Mouse (Mus musculus) intestine, embryonic 14.5 days (tissue): ENCODE measurements around the gene Abcg4. TPM values are rescaled to one million over a fixed set of nuclear protein-coding genes. Genes with fewer than 3 reads are reported as not detected.
A peak's percentile ranks its signal among the peaks of the same experiment; 100 is the strongest.

Experiments used
- ATAC-seq: fragments of 200-750 bp; cut with Nextera tagmentation; replicated peaks from 2 replicates; pipeline ENCODE4 v1.8.0; 2017; ENCODE audit warnings: low read depth, moderate number of reproducible peaks, moderate TSS enrichment, moderate library complexity; ENCODE audit not compliant: low FRiP score, low TSS enrichment
- DNase-seq: peaks from one replicate; pipeline ENCODE4 v3.0.0-alpha.2; 2018; ENCODE audit warnings: low spot score
- H3K27ac ChIP-seq: fragments of 300-500 bp; sonication (generic); 2 replicates; pipeline ENCODE4 v1.5.1; 2014; ENCODE audit warnings: low read depth, mild to moderate bottlenecking, control low read depth
- H3K27me3 ChIP-seq: fragments of 300-500 bp; sonication (generic); replicated peaks from 2 replicates; pipeline ENCODE4 v1.6.1; 2014; ENCODE audit warnings: low read length, control low read depth; ENCODE audit not compliant: control insufficient read depth, insufficient read depth
- H3K36me3 ChIP-seq: fragments of 300-500 bp; sonication (generic); 2 replicates; pipeline ENCODE4 v1.6.1; 2014; ENCODE audit warnings: low read length, control low read depth; ENCODE audit not compliant: control insufficient read depth, insufficient read depth
- H3K4me1 ChIP-seq: fragments of 300-500 bp; sonication (generic); replicated peaks from 2 replicates; pipeline ENCODE4 v1.6.1; 2014; ENCODE audit warnings: low read length, control low read depth, mixed read lengths; ENCODE audit not compliant: control insufficient read depth, insufficient read depth
- H3K4me2 ChIP-seq: fragments of 300-500 bp; sonication (generic); 2 replicates; pipeline ENCODE4 v1.6.1; 2014; ENCODE audit warnings: low read length
- H3K4me3 ChIP-seq: fragments of 300-500 bp; sonication (generic); 2 replicates; pipeline ENCODE4 v1.5.1; 2014; ENCODE audit warnings: low read depth, low read length, control low read depth, mixed read lengths
- H3K9ac ChIP-seq: fragments of 300-500 bp; sonication (generic); 2 replicates; pipeline ENCODE4 v1.6.1; 2014; ENCODE audit warnings: mild to moderate bottlenecking, low read length
- H3K9me3 ChIP-seq: fragments of 300-500 bp; sonication (generic); 2 replicates; pipeline ENCODE4 v1.6.1; 2016; ENCODE audit warnings: low read length, control low read depth; ENCODE audit not compliant: control insufficient read depth
- WGBS: fragments of 180-500 bp; shearing (Covaris S2); extraction: QIAGEN DNeasy Blood & Tissue Kit; methylation state at CpG from one replicate; pipeline ENCODE4 v1.1.7; 2014; 5-methylcytosine and 5-hydroxymethylcytosine counted together
- polyA plus RNA-seq: library from polyadenylated mRNA; unstranded; fragments of >200 nt; fragmentation: Nextera tagmentation; extraction: Ambion mirVana; gene quantifications from 2 replicates; pipeline ENCODE4 v1.2.1, GENCODE M21; 2014

Abcg4 gene
- polyA plus RNA-seq, 1 experiment from 2014 or later: 3.6 TPM

DNA sequence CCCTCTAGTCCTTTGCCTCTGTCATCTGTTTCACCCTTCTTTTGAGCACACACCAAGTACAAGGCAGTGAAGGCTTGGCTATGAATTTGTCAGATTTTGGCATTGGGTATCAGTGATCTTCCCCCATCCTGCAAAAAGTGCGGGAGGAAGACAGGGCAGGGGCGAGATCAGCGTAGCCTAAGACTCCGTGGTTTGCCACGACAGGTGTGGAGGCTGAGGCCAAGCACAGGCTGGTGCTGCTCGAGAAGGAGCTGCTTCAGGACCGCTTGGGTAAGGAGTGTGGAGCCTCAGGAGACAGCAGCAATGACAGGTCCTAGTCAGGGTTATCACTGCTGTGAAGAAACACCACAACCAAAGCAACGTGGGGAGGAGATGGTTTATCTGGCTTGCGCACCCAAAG is 47.0 kb downstream of the Abcg4 start:
- 74% methylated on average over 9 of the region's 9 CpGs for WGBS
- H3K4me2 ChIP-seq: no peak overlapping the region
- 0 out of 2 replicates have a peak, but pooled peaks cover 3% of the 10 kb centered on the region for H3K4me1 ChIP-seq
- DNase-seq (no peak), ATAC-seq (no peak)
- H3K9ac ChIP-seq: no peak overlapping the region
- H3K9me3 ChIP-seq: no peaks in the 10 kb centered on the region
- no peaks in the 10 kb centered on the region for H3K27me3 ChIP-seq
- no peak overlapping the region for H3K27ac ChIP-seq
- H3K36me3 ChIP-seq: no peaks in the 10 kb centered on the region
- no peak overlapping the region for H3K4me3 ChIP-seq

DNA sequence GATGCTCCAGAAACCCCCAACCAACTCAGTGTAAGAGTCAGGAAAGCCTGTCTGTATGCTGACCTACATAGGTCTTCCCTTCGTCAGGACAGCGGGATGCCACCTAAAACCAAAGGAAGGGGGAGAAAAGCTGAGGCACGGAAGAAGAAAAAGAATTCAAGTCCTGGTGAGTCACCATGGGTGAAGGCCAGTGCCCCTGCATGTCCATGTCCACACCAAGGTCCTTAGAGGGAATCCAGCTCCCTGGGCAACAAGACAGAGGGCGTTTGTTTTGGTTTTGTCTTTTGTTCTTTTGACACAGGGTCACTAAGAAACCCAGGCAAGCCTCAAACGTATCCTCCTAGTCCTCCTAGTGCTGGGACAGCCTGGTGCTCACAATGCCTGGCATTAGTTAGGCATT is 47.5 kb downstream of the Abcg4 start:
- WGBS: 57% methylated on average over 5 of the region's 5 CpGs
- no peak for ATAC-seq

DNA sequence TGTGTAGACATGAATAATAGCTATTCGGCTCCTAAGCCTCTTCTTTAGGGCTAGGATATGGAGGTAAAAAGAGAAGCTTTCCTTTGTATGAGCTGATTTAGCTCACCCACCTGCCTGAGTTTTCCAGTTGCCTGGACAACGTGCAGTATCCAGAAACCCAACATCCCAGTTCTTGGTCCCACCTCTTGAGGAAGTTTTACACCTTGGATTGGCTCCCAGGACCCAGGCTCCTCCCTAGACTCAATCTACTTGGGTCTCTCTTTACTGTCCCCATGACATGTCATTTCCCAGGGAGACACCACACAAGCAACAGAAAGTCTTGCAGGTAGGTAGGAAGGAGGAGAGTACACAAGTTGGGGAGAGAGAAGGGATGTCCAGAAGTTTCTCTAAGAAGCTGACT is 48.0 kb downstream of the Abcg4 start, which contains the start of gene Ccdc153:
Gene Ccdc153, plus strand, starts transcription at position 278 of the 400 bp plus-strand sequence.
- 43% methylated on average over 2 of the region's 2 CpGs for WGBS
- Histone ChIP-seq H3K9ac (no peak within 1 kb of the TSS), H3K4me2 (no peak within 1 kb of the TSS), H3K4me1 (0 out of 2 replicates have a peak, but pooled peaks cover 3% of the 10 kb centered on the region), H3K9me3 (no peaks in the 10 kb centered on the region), H3K27me3 (no peaks in the 10 kb centered on the region), H3K27ac (no peak within 1 kb of the TSS), H3K36me3 (no peaks in the 10 kb centered on the region), H3K4me3 (no peak within 1 kb of the TSS)
- no peak for ATAC-seq
- DNase-seq: no peak

More for the DNA sequence above, 47.5 kb downstream of the Abcg4 start:
- Histone ChIP-seq H3K9me3 (no peaks in the 10 kb centered on the region), H3K4me2 (no peak overlapping the region), H3K9ac (no peak overlapping the region), H3K4me1 (0 out of 2 replicates have a peak, but pooled peaks cover 3% of the 10 kb centered on the region), H3K4me3 (no peak overlapping the region), H3K36me3 (no peaks in the 10 kb centered on the region), H3K27me3 (no peaks in the 10 kb centered on the region), H3K27ac (no peak overlapping the region)
- no peak for DNase-seq

DNA sequence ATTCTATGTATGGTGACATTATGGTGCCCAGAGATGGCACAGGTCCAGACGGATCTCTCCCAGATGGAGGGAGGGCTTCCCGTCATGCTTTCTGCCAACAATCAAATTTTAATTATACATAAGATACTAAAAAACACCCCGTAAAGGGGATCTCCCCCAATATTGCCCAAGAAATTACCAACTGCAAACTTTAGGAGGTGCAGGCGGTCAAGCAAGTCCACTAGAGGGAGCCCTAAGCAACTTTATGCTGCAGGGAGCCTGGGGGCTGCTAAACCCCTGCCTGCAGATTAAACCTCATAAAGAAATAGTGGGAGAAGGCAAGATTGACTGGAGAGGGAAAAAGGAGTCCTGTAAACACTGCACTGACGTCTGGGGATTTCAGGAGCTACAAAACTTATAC is 49.0 kb downstream of the Abcg4 start:
- H3K36me3 ChIP-seq: no peaks in the 10 kb centered on the region
- DNase-seq: peak; percentile 80

DNA sequence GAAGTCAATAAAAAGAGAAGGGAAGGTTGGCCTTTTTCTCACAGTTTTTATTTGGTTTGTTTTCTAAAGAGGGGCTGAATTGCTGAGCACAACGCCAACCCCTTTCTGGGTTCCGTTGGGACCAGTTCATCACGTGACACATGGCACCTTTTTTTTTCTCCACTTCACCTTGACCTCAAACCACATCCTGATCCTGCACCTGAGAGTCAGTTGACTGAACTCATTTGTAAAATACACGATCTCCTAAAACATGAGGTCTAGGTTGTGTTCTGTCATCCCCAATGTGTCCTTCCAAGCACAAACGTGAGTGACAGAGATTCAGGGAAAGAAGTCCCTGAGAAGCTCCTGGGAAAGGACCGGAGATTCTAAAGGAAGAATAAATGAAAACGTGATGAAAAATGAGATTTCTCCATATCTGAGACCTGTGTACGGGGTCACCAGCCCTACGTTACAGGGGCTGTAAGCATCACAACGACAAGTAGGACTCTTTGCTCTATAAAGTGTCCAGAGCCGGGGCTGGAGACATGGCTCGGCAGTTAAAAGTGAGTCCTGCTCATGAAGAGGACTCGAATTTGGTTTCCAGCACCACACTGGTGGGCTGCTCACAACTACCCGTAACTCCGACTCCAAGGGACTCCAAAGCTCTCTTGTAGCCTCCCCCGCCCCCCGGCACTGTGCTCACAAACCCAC is 49.8 kb downstream of the Abcg4 start:
- Histone ChIP-seq H3K36me3 (no peaks in the 10 kb centered on the region), H3K27ac (no peak overlapping the region), H3K4me1 (0 out of 2 replicates have a peak, but pooled peaks cover 3% of the 10 kb centered on the region), H3K9ac (no peak overlapping the region), H3K9me3 (no peaks in the 10 kb centered on the region), H3K27me3 (no peaks in the 10 kb centered on the region), H3K4me3 (no peak overlapping the region), H3K4me2 (no peak overlapping the region)
- DNase-seq: no peak
- 77% methylated on average over 17 of the region's 17 CpGs for WGBS
- no peak for ATAC-seq

More for the DNA sequence above, 49.0 kb downstream of the Abcg4 start:
- 0 out of 2 replicates have a peak, but pooled peaks cover 3% of the 10 kb centered on the region for H3K4me1 ChIP-seq
- H3K9me3 ChIP-seq: no peaks in the 10 kb centered on the region
- H3K27ac ChIP-seq: no peak overlapping the region
- ATAC-seq: 0 out of 2 replicates have a peak, but pooled peaks have one; percentile 20
- H3K9ac ChIP-seq: no peak overlapping the region
- no peaks in the 10 kb centered on the region for H3K27me3 ChIP-seq
- WGBS: 11% methylated on average over 5 of the region's 5 CpGs
- no peak overlapping the region for H3K4me2 ChIP-seq
- H3K4me3 ChIP-seq: no peak overlapping the region

DNA sequence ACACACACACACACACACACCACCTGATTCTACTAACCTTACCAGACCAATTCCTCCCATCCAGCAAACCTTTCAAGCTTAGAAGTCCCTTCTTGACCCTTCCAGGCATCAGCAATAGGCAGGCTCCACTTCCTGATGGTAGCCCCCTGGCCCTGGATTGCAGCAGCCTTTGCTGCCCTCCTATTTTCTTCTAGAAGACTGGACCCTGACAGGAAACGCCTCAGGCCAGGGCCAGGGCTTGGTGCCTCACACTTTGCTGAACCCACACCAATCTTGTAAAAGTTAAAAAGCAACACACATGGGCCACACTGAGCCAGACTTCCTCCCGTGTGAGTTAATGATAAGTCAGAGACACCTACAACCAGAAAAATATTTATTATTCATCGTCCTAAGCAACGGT is 51.3 kb downstream of the Abcg4 start:
- ATAC-seq (no peak), DNase-seq (no peak)
- Histone ChIP-seq H3K4me3 (no peak overlapping the region), H3K36me3 (no peaks in the 10 kb centered on the region), H3K4me2 (no peak overlapping the region), H3K9me3 (no peaks in the 10 kb centered on the region), H3K4me1 (peaks cover 7% of the 10 kb centered on the region), H3K27me3 (no peaks in the 10 kb centered on the region), H3K9ac (no peak overlapping the region), H3K27ac (no peak overlapping the region)
- WGBS: 71% methylated on average over 4 of the region's 4 CpGs

DNA sequence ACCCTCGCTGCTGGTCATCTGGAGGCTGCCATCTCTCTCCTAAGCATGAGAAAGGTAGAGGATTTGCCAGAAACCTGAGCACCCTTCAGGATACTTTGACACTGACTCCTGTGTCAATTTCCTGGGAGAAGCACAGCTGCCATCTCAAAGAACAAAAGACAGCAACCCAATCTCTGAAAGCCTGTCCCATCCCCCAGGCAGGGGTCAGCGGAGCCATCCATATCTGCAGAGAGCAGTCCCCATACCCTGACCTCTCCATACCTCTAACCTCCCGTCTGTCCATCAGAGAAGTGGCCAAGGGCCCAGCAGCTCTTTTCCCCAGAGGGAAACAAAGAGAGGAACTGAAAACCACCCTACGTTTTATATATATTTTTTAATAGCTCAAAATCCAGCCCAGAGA is 51.8 kb downstream of the Abcg4 start:
- Histone ChIP-seq H3K27me3 (no peaks in the 10 kb centered on the region), H3K9ac (no peak overlapping the region), H3K9me3 (no peaks in the 10 kb centered on the region), H3K36me3 (no peaks in the 10 kb centered on the region), H3K4me1 (peaks cover 13% of the 10 kb centered on the region), H3K4me2 (no peak overlapping the region), H3K27ac (no peak overlapping the region), H3K4me3 (no peak overlapping the region)
- 65% methylated on average over 4 of the region's 4 CpGs for WGBS
- ATAC-seq (no peak), DNase-seq (no peak)

DNA sequence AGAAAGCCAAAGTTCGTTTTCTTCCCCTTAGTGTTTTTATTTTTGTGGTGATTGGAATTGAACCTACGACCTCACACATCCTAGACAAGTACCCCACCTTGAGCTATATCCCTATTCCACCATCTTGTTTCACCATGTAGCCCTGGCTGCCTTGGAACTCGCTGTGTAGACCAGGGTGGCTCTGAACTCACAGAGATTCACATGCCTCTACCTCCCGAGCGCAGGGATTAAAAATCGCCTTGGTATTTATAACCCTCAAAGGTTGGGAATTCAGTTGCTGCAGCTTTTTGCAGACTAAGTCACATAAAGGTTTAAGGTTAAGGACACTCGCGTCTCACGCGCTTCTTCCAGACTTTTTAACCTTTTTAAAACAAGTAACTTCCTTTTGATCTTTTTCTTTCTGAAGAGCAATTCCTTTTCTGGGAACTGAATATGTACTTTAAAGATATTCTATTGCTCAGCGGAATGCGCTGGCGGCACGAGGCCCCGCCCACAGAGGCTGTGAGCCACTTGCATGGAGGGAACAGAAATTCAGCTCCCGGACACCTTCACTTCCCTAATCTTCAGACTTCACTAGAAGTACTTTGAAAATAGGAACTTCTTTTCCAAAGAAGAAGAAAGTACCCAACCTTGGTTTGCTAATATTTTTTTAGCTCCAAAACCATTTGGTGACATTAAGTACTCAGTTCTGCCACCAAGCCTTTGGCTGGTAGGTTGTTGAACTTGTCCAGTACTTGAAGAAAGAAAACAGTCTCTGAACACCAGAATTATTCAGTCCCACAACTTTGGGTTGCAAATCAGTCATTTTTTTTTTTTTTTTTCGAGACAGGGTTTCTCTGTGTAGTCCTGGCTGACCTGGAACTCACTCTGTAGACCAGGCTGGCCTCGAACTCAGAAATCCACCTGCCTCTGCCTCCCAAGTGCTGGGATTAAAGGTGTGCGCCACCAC is 53.7 kb downstream of the Abcg4 start:
- DNase-seq: peak; percentile 67
- no peak overlapping the region for H3K9ac ChIP-seq

More for the DNA sequence above, 53.7 kb downstream of the Abcg4 start:
- 16% methylated on average over 18 of the region's 19 CpGs for WGBS
- peak; percentile 51 for ATAC-seq
- Histone ChIP-seq H3K9me3 (no peaks in the 10 kb centered on the region), H3K4me2 (peak overlapping the region; percentile 50), H3K36me3 (no peaks in the 10 kb centered on the region), H3K27me3 (no peaks in the 10 kb centered on the region), H3K4me3 (peak overlapping the region; percentile 87), H3K4me1 (peaks cover 20% of the 10 kb centered on the region), H3K27ac (peak overlapping the region; percentile 10)
